Mouse (Mus musculus): ENCODE results near the gene Nhsl2. TPM values are rescaled to one million over a fixed set of nuclear protein-coding genes. Genes with fewer than 3 reads are reported as not detected.

Gene Nhsl2
- polyA plus RNA-seq, 1 experiment, result 1.8 TPM

- TF ChIP-seq POLR2A (IDR thresholded peaks at IDR 0.05; ENCODE audit: low read depth, low read length) (no peak), CTCF (IDR thresholded peaks at IDR 0.05; ENCODE audit: extremely low read depth, insufficient read length, insufficient replicate concordance, low read depth, low read length) (no peak)
- no peaks in the 10 kb centered on the region for H3K27me3 ChIP-seq (ENCODE audit: control insufficient read depth, insufficient read depth, low read length)
- H3K27ac ChIP-seq (ENCODE audit: insufficient read depth, low read depth, low read length), result no peak overlapping the region
- H3K36me3 ChIP-seq (ENCODE audit: control insufficient read depth, insufficient read depth, low read length), result no peaks in the 10 kb centered on the region
- no peaks in the 10 kb centered on the region for H3K4me1 ChIP-seq (ENCODE audit: control insufficient read depth, insufficient read depth, insufficient read length, low read length)
- WGBS, result 67% methylated on average over 4 of the region's 4 CpGs
- H3K4me3 ChIP-seq (ENCODE audit: low read depth, low read length), result no peak overlapping the region
Observed at GRCm38 (mm10) chrX:101878546-101878945, 29.4 kb downstream of the Nhsl2 start.

GRCm38 (mm10) chrX:101882141-101882751 lies 33.1 kb downstream of the Nhsl2 start:
- Histone ChIP-seq H3K36me3 (ENCODE audit: control insufficient read depth, insufficient read depth, low read length) (no peaks in the 10 kb centered on the region), H3K27me3 (ENCODE audit: control insufficient read depth, insufficient read depth, low read length) (no peaks in the 10 kb centered on the region), H3K27ac (ENCODE audit: insufficient read depth, low read depth, low read length) (no peak overlapping the region), H3K4me1 (ENCODE audit: control insufficient read depth, insufficient read depth, insufficient read length, low read length) (no peaks in the 10 kb centered on the region), H3K4me3 (ENCODE audit: low read depth, low read length) (no peak overlapping the region)
- TF ChIP-seq CTCF (IDR thresholded peaks at IDR 0.05; ENCODE audit: extremely low read depth, insufficient read length, insufficient replicate concordance, low read depth, low read length) (no peak), POLR2A (IDR thresholded peaks at IDR 0.05; ENCODE audit: low read depth, low read length) (no peak)
- WGBS, result 57% methylated on average over 3 of the region's 3 CpGs

DNA sequence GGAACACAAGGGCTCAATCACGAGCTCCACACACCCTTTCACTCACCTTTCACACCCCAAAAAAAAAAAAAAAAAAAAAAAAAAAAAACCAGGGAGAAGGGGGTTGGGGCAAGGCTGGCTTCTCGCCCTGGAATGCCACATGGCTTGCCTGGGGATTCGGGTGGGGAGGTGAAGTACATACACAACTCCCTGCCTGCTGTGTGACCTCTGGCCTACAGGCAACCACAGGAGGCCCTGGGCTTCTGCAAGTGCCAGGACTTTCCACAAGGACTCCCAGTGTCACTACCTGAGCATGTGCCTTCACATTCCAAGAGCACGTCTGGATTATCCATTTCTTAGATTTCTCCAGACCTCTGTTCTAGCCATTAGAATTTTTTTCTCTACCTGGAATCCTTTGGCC lies 40.2 kb downstream of the Nhsl2 start:
- Histone ChIP-seq H3K27me3 (ENCODE audit: control insufficient read depth, insufficient read depth, low read length) (no peaks in the 10 kb centered on the region), H3K36me3 (ENCODE audit: control insufficient read depth, insufficient read depth, low read length) (no peaks in the 10 kb centered on the region), H3K4me1 (ENCODE audit: control insufficient read depth, insufficient read depth, insufficient read length, low read length) (no peaks in the 10 kb centered on the region), H3K27ac (ENCODE audit: insufficient read depth, low read depth, low read length) (no peak overlapping the region), H3K4me3 (ENCODE audit: low read depth, low read length) (no peak overlapping the region)
- TF ChIP-seq CTCF (IDR thresholded peaks at IDR 0.05; ENCODE audit: extremely low read depth, insufficient read length, insufficient replicate concordance, low read depth, low read length), result no peak
- TF ChIP-seq POLR2A (IDR thresholded peaks at IDR 0.05; ENCODE audit: low read depth, low read length), result no peak
- WGBS, result 32% methylated on average over 4 of the region's 4 CpGs

GRCm38 (mm10) chrX:101889813-101890469 lies 40.8 kb downstream of the Nhsl2 start:
- no peaks in the 10 kb centered on the region for H3K36me3 ChIP-seq (ENCODE audit: control insufficient read depth, insufficient read depth, low read length)
- 79% methylated on average over 4 of the region's 4 CpGs for WGBS
- H3K27ac ChIP-seq (ENCODE audit: insufficient read depth, low read depth, low read length), result no peak overlapping the region

GRCm38 (mm10) chrX:101893796-101894195 lies 44.6 kb downstream of the Nhsl2 start:
- Histone ChIP-seq H3K36me3 (ENCODE audit: control insufficient read depth, insufficient read depth, low read length) (no peaks in the 10 kb centered on the region), H3K4me3 (ENCODE audit: low read depth, low read length) (no peak overlapping the region), H3K4me1 (ENCODE audit: control insufficient read depth, insufficient read depth, insufficient read length, low read length) (no peaks in the 10 kb centered on the region), H3K27ac (ENCODE audit: insufficient read depth, low read depth, low read length) (no peak overlapping the region), H3K27me3 (ENCODE audit: control insufficient read depth, insufficient read depth, low read length) (no peaks in the 10 kb centered on the region)
- WGBS, result 82% methylated on average over 7 of the region's 7 CpGs
- TF ChIP-seq POLR2A (IDR thresholded peaks at IDR 0.05; ENCODE audit: low read depth, low read length) (no peak), CTCF (IDR thresholded peaks at IDR 0.05; ENCODE audit: extremely low read depth, insufficient read length, insufficient replicate concordance, low read depth, low read length) (no peak)

More at GRCm38 (mm10) chrX:101889813-101890469, 40.8 kb downstream of the Nhsl2 start:
- Histone ChIP-seq H3K27me3 (ENCODE audit: control insufficient read depth, insufficient read depth, low read length) (no peaks in the 10 kb centered on the region), H3K4me3 (ENCODE audit: low read depth, low read length) (no peak overlapping the region), H3K4me1 (ENCODE audit: control insufficient read depth, insufficient read depth, insufficient read length, low read length) (no peaks in the 10 kb centered on the region)
- TF ChIP-seq POLR2A (IDR thresholded peaks at IDR 0.05; ENCODE audit: low read depth, low read length) (no peak), CTCF (IDR thresholded peaks at IDR 0.05; ENCODE audit: extremely low read depth, insufficient read length, insufficient replicate concordance, low read depth, low read length) (no peak)

- WGBS, result 58% methylated on average over 4 of the region's 4 CpGs
- TF ChIP-seq POLR2A (IDR thresholded peaks at IDR 0.05; ENCODE audit: low read depth, low read length) (no peak), CTCF (IDR thresholded peaks at IDR 0.05; ENCODE audit: extremely low read depth, insufficient read length, insufficient replicate concordance, low read depth, low read length) (no peak)
Observed at GRCm38 (mm10) chrX:101898341-101898740, 49.2 kb downstream of the Nhsl2 start.

GRCm38 (mm10) chrX:101901806-101902490 lies 52.8 kb downstream of the Nhsl2 start:
- no peak for TF ChIP-seq POLR2A (IDR thresholded peaks at IDR 0.05; ENCODE audit: low read depth, low read length)
- TF ChIP-seq CTCF (IDR thresholded peaks at IDR 0.05; ENCODE audit: extremely low read depth, insufficient read length, insufficient replicate concordance, low read depth, low read length), result no peak
- H3K27ac ChIP-seq (ENCODE audit: insufficient read depth, low read depth, low read length), result no peak overlapping the region
- 72% methylated on average over 7 of the region's 7 CpGs for WGBS
- no peaks in the 10 kb centered on the region for H3K4me1 ChIP-seq (ENCODE audit: control insufficient read depth, insufficient read depth, insufficient read length, low read length)
- no peak overlapping the region for H3K4me3 ChIP-seq (ENCODE audit: low read depth, low read length)
- no peaks in the 10 kb centered on the region for H3K36me3 ChIP-seq (ENCODE audit: control insufficient read depth, insufficient read depth, low read length)
- H3K27me3 ChIP-seq (ENCODE audit: control insufficient read depth, insufficient read depth, low read length), result no peaks in the 10 kb centered on the region

More at GRCm38 (mm10) chrX:101898341-101898740, 49.2 kb downstream of the Nhsl2 start:
- Histone ChIP-seq H3K27ac (ENCODE audit: insufficient read depth, low read depth, low read length) (no peak overlapping the region), H3K36me3 (ENCODE audit: control insufficient read depth, insufficient read depth, low read length) (no peaks in the 10 kb centered on the region), H3K27me3 (ENCODE audit: control insufficient read depth, insufficient read depth, low read length) (no peaks in the 10 kb centered on the region), H3K4me1 (ENCODE audit: control insufficient read depth, insufficient read depth, insufficient read length, low read length) (no peaks in the 10 kb centered on the region), H3K4me3 (ENCODE audit: low read depth, low read length) (no peak overlapping the region)

All from small intestine, adult 2 months (tissue).